Mouse (Mus musculus) liver, embryonic 14.5 days (tissue): ENCODE results near the gene Dpp6. TPM values are rescaled to one million over a fixed set of nuclear protein-coding genes. Genes with fewer than 3 reads are reported as not detected.

Experiments used
- ATAC-seq: fragments of 200-750 bp; cut with Nextera tagmentation; 2 replicates; pipeline ENCODE4 v1.8.0; 2017; ENCODE audit warnings: moderate number of reproducible peaks, mild to moderate bottlenecking, moderate library complexity; ENCODE audit not compliant: insufficient read depth
- DNase-seq, 3 experiments: peaks; one replicate each; pipeline ENCODE4 v3.0.0-alpha.2; 2012 to 2013; ENCODE audit warnings: low read depth in 3 of 3, low spot score in 3 of 3
- H3K27ac ChIP-seq: fragments of 300-500 bp; sonication (generic); 2 replicates; pipeline ENCODE4 v1.5.1; 2014; ENCODE audit warnings: moderate library complexity, mild to moderate bottlenecking, control low read depth, inconsistent platforms
- H3K27me3 ChIP-seq: fragments of 300-500 bp; sonication (generic); 2 replicates; pipeline ENCODE4 v1.6.1; 2014; ENCODE audit warnings: mild to moderate bottlenecking, low read length, moderate library complexity; ENCODE audit not compliant: control insufficient read depth, insufficient read depth
- H3K36me3 ChIP-seq: fragments of 300-500 bp; sonication (generic); replicated peaks from 2 replicates; pipeline ENCODE4 v1.6.1; 2014; ENCODE audit warnings: low read depth; ENCODE audit not compliant: control insufficient read depth, insufficient read depth
- H3K4me1 ChIP-seq, 2 experiments: fragments of 200-500 bp in 1 of 2; fragments of 300-500 bp in 1 of 2; sonication (generic) in 1 of 2; replicated peaks; 2 replicates each; pipeline ENCODE4 v1.6.1; 2012 to 2014; ENCODE audit warnings: antibody characterized with exemption in 1 of 2, inconsistent platforms in 1 of 2, low read length in 1 of 2; ENCODE audit not compliant: control insufficient read depth in 2 of 2, insufficient read depth in 2 of 2
- H3K4me2 ChIP-seq: fragments of 300-500 bp; sonication (generic); 2 replicates; pipeline ENCODE4 v1.6.1; 2014; ENCODE audit warnings: low read depth, mild to moderate bottlenecking, control low read depth, moderate library complexity
- H3K4me3 ChIP-seq, 2 experiments: fragments of 200-500 bp in 1 of 2; fragments of 300-500 bp in 1 of 2; sonication (generic) in 1 of 2; 2 replicates each; pipeline ENCODE4 v1.5.1; 2012 to 2014; ENCODE audit warnings: low read depth in 2 of 2, low read length in 2 of 2, mild to moderate bottlenecking in 2 of 2, control low read depth in 1 of 2, inconsistent platforms in 1 of 2, moderate library complexity in 1 of 2; ENCODE audit not compliant: insufficient read depth in 1 of 2
- H3K9ac ChIP-seq: fragments of 300-500 bp; sonication (generic); replicated peaks from 2 replicates; pipeline ENCODE4 v1.6.1; 2014; ENCODE audit warnings: mild to moderate bottlenecking, control low read depth, moderate library complexity
- H3K9me3 ChIP-seq: fragments of 300-500 bp; sonication (generic); 2 replicates; pipeline ENCODE4 v1.6.1; 2016; ENCODE audit warnings: low read length, mixed read lengths; ENCODE audit not compliant: control insufficient read depth
- CTCF ChIP-seq: IDR thresholded peaks from 2 replicates; pipeline ENCODE4 v1.5.1; 2016; ENCODE audit warnings: antibody characterized with exemption, low read depth, control low read depth
- EP300 ChIP-seq: IDR thresholded peaks from 2 replicates; pipeline ENCODE4 v1.6.1; 2016; ENCODE audit warnings: antibody characterized with exemption, low read depth
- WGBS: fragments of 180-500 bp; shearing (Covaris S2); extraction: QIAGEN DNeasy Blood & Tissue Kit; methylation state at CpG from one replicate; pipeline ENCODE4 v1.1.7; 2014; ENCODE audit not compliant: insufficient replicate concordance; 5-methylcytosine and 5-hydroxymethylcytosine counted together
- polyA plus RNA-seq, 2 experiments: library from polyadenylated mRNA; depleted of rRNA in 1 of 2; stranded (reverse) in 1 of 2; unstranded in 1 of 2; fragments of >200 nt; fragmentation: Nextera tagmentation in 1 of 2; extraction: Ambion mirVana in 1 of 2; gene quantifications; 2 replicates each; pipeline versions ENCODE4 v1.2.1 to v1.2.3; 2012 to 2014

The Dpp6 gene
- polyA plus RNA-seq, 2 experiments = 0.30 to 0.48 TPM

GRCm38 (mm10) chr5:27206213-27206612 lies 389.2 kb downstream of the Dpp6 start:
- Histone ChIP-seq H3K36me3 (no peaks in the 10 kb centered on the region), H3K4me1 (no peaks in the 10 kb centered on the region), H3K4me2 (no peak overlapping the region), H3K9me3 (no peaks in the 10 kb centered on the region), H3K27ac (no peak overlapping the region), H3K27me3 (no peaks in the 10 kb centered on the region), H3K4me3 (no peak overlapping the region), H3K9ac (no peak overlapping the region)
- TF ChIP-seq EP300 (no peak), CTCF (no peak)
- ATAC-seq (no peak), DNase-seq (peak in 1 of 3 experiments; percentile 16)
- 22% methylated on average over 7 of the region's 7 CpGs for WGBS

GRCm38 (mm10) chr5:27220116-27220515 lies 403.1 kb downstream of the Dpp6 start:
- no peak overlapping the region for H3K4me3 ChIP-seq
- H3K4me1 ChIP-seq = no peaks in the 10 kb centered on the region
- H3K27ac ChIP-seq = no peak overlapping the region
- ATAC-seq (no peak), DNase-seq (no peak)
- H3K4me2 ChIP-seq = no peak overlapping the region
- WGBS = 57% methylated on average over 2 of the region's 2 CpGs
- H3K9ac ChIP-seq = no peak overlapping the region
- H3K9me3 ChIP-seq = no peaks in the 10 kb centered on the region
- no peaks in the 10 kb centered on the region for H3K27me3 ChIP-seq
- TF ChIP-seq CTCF (no peak), EP300 (no peak)
- H3K36me3 ChIP-seq = no peaks in the 10 kb centered on the region

- ATAC-seq (no peak), DNase-seq (no peak)
- H3K36me3 ChIP-seq = no peaks in the 10 kb centered on the region
- H3K27me3 ChIP-seq = no peaks in the 10 kb centered on the region
- H3K4me1 ChIP-seq = no peaks in the 10 kb centered on the region
- H3K9me3 ChIP-seq = no peaks in the 10 kb centered on the region
- no peak overlapping the region for H3K27ac ChIP-seq
- TF ChIP-seq EP300 = no peak
- no peak for TF ChIP-seq CTCF
- H3K4me3 ChIP-seq = no peak overlapping the region
- no peak overlapping the region for H3K4me2 ChIP-seq
- WGBS = 72% methylated on average over 3 of the region's 3 CpGs
- no peak overlapping the region for H3K9ac ChIP-seq
Observed at GRCm38 (mm10) chr5:27242078-27242477, 425.1 kb downstream of the Dpp6 start.

- H3K9me3 ChIP-seq = no peaks in the 10 kb centered on the region
- no peaks in the 10 kb centered on the region for H3K27me3 ChIP-seq
- no peak overlapping the region for H3K9ac ChIP-seq
- no peak overlapping the region for H3K27ac ChIP-seq
- WGBS = 64% methylated on average over 1 of the region's 1 CpGs
- no peaks in the 10 kb centered on the region for H3K36me3 ChIP-seq
- H3K4me3 ChIP-seq = no peak overlapping the region
- no peak for DNase-seq
- no peak overlapping the region for H3K4me2 ChIP-seq
- H3K4me1 ChIP-seq = no peaks in the 10 kb centered on the region
- TF ChIP-seq CTCF = no peak
- no peak for ATAC-seq
Observed at GRCm38 (mm10) chr5:27243226-27243625, 426.2 kb downstream of the Dpp6 start.

GRCm38 (mm10) chr5:27247793-27248192 lies 430.8 kb downstream of the Dpp6 start:
- ATAC-seq = no peak
- no peaks in the 10 kb centered on the region for H3K4me1 ChIP-seq
- no peak overlapping the region for H3K4me2 ChIP-seq
- no peak for TF ChIP-seq CTCF
- TF ChIP-seq EP300 = no peak
- DNase-seq = no peak
- no peak overlapping the region for H3K4me3 ChIP-seq
- 56% methylated on average over 3 of the region's 3 CpGs for WGBS
- no peaks in the 10 kb centered on the region for H3K36me3 ChIP-seq
- H3K27me3 ChIP-seq = no peaks in the 10 kb centered on the region
- no peak overlapping the region for H3K9ac ChIP-seq
- no peaks in the 10 kb centered on the region for H3K9me3 ChIP-seq
- no peak overlapping the region for H3K27ac ChIP-seq
